Mouse (Mus musculus) ES-E14 (cell line): ENCODE measurements around the gene Plp2. TPM values are rescaled to one million over a fixed set of nuclear protein-coding genes. Genes with fewer than 3 reads are reported as not detected.

Experiments used
- DNase-seq: peaks from one replicate; pipeline ENCODE4 v3.0.0-alpha.2; 2013; ENCODE audit warnings: low read depth, low spot score
- H3K27ac ChIP-seq: 2 replicates; pipeline ENCODE4 v1.5.1; 2012; ENCODE audit warnings: low read depth, mild to moderate bottlenecking, low read length, moderate library complexity, mixed read lengths; ENCODE audit not compliant: poor library complexity, insufficient read depth, severe bottlenecking
- H3K36me3 ChIP-seq: 2 replicates; pipeline ENCODE4 v1.6.1; 2012; ENCODE audit warnings: mild to moderate bottlenecking, low read length, moderate library complexity, mixed read lengths; ENCODE audit not compliant: control insufficient read depth, poor library complexity, insufficient read depth, severe bottlenecking
- H3K4me1 ChIP-seq, 2 experiments: fragments of 150-350 bp in 1 of 2; sonication (generic) in 1 of 2; 2 replicates each; pipeline ENCODE4 v1.6.1; 2012; ENCODE audit warnings: low read length in 2 of 2, mild to moderate bottlenecking in 1 of 2, mixed read lengths in 1 of 2; ENCODE audit not compliant: control insufficient read depth in 2 of 2, insufficient read depth in 2 of 2, poor library complexity in 1 of 2
- H3K4me3 ChIP-seq, 2 experiments: fragments of 150-350 bp in 1 of 2; sonication (generic) in 1 of 2; 2 replicates each; pipeline ENCODE4 v1.5.1; 2012; ENCODE audit warnings: low read length in 2 of 2, low read depth in 1 of 2, mild to moderate bottlenecking in 1 of 2, mixed read lengths in 1 of 2; ENCODE audit not compliant: insufficient read depth in 1 of 2, poor library complexity in 1 of 2, severe bottlenecking in 1 of 2
- H3K9ac ChIP-seq: 2 replicates; pipeline ENCODE4 v1.6.1; 2012; ENCODE audit warnings: low read depth, mild to moderate bottlenecking, low read length, mixed read lengths; ENCODE audit not compliant: poor library complexity, insufficient read depth, severe bottlenecking
- H3K9me3 ChIP-seq: fragments of 150-350 bp; sonication (generic); 2 replicates; pipeline ENCODE4 v1.6.1; 2012; ENCODE audit warnings: low read depth, mild to moderate bottlenecking, low read length; ENCODE audit not compliant: control insufficient read depth, insufficient read depth
- CHD2 ChIP-seq: IDR thresholded peaks from 2 replicates; pipeline ENCODE4 v1.6.1; 2014; ENCODE audit warnings: mild to moderate bottlenecking, low read depth, low read length, inconsistent platforms
- HCFC1 ChIP-seq: IDR thresholded peaks from 2 replicates; pipeline ENCODE4 v1.6.1; 2012; ENCODE audit warnings: low read length, inconsistent platforms, borderline replicate concordance; ENCODE audit not compliant: insufficient read depth
- MAFK ChIP-seq: IDR thresholded peaks from 2 replicates; pipeline ENCODE4 v1.6.1; 2014; ENCODE audit warnings: mild to moderate bottlenecking, low read depth, low read length, inconsistent platforms; ENCODE audit not compliant: insufficient read depth
- ZC3H11A ChIP-seq: IDR thresholded peaks from 2 replicates; pipeline ENCODE4 v1.6.1; 2012; ENCODE audit warnings: low read depth, mild to moderate bottlenecking, inconsistent platforms, low read length, borderline replicate concordance
- ZNF384 ChIP-seq: IDR thresholded peaks from 2 replicates; pipeline ENCODE4 v1.6.1; 2012; ENCODE audit warnings: low read depth, low read length, inconsistent platforms
- in situ Hi-C, 2 experiments: fragments of 600-800 bp; cut with MboI; formaldehyde crosslinking; loops; one replicate each; pipeline ENCODE4 v1.15.1; 2025; ENCODE audit warnings: low sequenced_read_pairs in 2 of 2, inconsistent platforms in 1 of 2; ENCODE audit not compliant: unreplicated experiment in 2 of 2
- total RNA-seq: library from RNA; depleted of rRNA; stranded (reverse); fragments of 300-350 nt; gene quantifications from 2 replicates; pipeline ENCODE4 v1.2.3, GENCODE M21; 2012

The Plp2 gene
- total RNA-seq, 1 experiment: 278 TPM

DNA sequence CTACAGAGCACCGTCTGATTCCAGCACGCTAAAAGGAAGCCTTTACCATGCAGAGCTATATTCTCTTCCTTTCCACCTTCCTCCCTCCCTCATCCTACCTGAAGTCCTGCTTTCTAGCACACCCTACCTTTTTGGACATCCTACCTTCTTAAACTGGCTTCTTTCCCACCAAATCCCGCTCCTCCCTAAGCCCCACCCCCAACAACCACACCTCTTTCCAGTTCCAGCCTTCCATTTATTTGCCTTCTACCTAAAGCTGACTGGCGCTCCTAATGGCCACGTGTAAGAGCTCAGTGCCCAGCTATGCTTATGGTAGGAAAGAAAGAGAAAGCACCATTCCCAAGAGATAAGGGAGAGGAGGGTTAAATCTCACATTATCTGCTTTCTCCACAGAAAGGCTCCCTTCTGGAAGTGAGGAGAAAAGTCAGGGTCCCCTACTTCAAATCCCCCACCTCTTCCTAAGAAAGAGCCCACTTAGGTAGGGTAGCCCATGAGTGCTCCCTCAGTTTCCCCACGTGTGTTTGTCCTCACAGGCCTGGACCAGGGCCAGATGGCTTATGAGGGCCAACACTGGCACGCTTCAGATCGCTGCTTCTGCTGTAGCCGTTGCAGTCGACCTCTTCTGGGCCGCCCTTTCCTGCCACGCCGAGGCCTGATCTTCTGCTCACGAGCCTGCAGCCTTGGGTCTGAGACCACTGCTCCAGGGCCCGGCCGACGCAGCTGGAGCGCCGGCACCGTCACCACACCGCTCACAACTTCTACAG, 5.3 kb downstream of the Plp2 start:
- Histone ChIP-seq H3K36me3 (peaks cover 16% of the 10 kb centered on the region), H3K9me3 (no peaks in the 10 kb centered on the region), H3K27ac (no peak overlapping the region), H3K4me3 (no peak overlapping the region), H3K4me1 (peaks cover 0 to 14% of the 10 kb centered on the region in 2 experiments; a peak in 1 of 4 replicates), H3K9ac (peak overlapping the region; percentile 38; the same call in 1 of the 2 replicates)
- in situ Hi-C loops: no loop called here
- TF ChIP-seq MAFK: no peak
- no peak for TF ChIP-seq CHD2
- TF ChIP-seq HCFC1: no peak
- TF ChIP-seq ZC3H11A: no peak
- TF ChIP-seq ZNF384: no peak
- DNase-seq: no peak

DNA sequence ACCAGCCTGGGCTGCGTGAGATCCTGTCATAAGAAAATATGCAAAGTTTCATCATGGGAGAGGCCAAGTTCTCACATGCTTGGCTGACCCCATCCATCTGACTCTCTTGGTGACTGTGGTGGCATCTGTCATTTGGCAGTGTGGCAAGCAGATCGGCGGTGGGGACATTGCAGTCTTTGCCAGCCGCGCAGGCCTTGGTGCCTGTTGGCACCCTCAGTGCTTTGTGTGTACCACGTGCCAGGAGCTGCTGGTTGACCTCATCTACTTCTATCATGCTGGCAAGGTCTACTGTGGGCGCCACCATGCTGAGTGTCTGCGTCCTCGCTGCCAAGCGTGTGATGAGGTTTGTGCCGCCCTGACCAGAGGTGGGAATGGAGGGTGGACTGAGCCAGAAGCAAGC, 6.4 kb downstream of the Plp2 start:
- Histone ChIP-seq H3K9me3 (no peaks in the 10 kb centered on the region), H3K27ac (no peak overlapping the region), H3K36me3 (peaks cover 16% of the 10 kb centered on the region), H3K4me1 (peaks cover 0 to 14% of the 10 kb centered on the region in 2 experiments; a peak in 1 of 4 replicates), H3K9ac (no peak overlapping the region), H3K4me3 (peak overlapping the region in 1 of 2 experiments; percentile 13; a peak in 1 of 4 replicates)
- no peak for DNase-seq
- in situ Hi-C loops: no loop called here
- TF ChIP-seq ZNF384: no peak
- TF ChIP-seq ZC3H11A: no peak
- no peak for TF ChIP-seq MAFK
- TF ChIP-seq CHD2: no peak
- no peak for TF ChIP-seq HCFC1

DNA sequence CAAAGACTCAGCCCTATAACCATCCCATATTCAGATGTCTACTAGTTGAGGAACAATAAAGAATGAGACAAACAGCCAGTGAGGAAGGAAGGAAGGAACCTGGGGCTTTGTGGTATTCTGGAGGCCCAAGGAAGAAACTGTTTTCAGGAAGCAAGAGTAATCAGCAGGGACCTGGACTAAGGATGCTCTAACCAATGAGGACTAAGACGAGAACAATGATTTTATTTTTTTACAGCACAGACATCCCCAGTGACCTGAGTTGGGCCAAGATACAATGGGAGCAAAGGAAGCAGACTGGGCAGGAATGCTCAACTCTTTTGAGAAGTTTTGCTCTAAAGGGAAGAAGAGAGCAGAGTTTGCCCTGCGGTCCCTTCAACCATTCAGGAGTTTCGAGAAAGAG, 8.3 kb downstream of the Plp2 start:
- peaks cover 6% of the 10 kb centered on the region for H3K36me3 ChIP-seq
- H3K27ac ChIP-seq: no peak overlapping the region
- TF ChIP-seq HCFC1 (no peak), MAFK (no peak), ZNF384 (no peak), ZC3H11A (no peak), CHD2 (no peak)
- no peak overlapping the region for H3K4me3 ChIP-seq
- H3K4me1 ChIP-seq: peaks cover 0 to 18% of the 10 kb centered on the region in 2 experiments; a peak in 2 of 4 replicates
- in situ Hi-C loops: no loop called here
- H3K9ac ChIP-seq: no peak overlapping the region
- no peak for DNase-seq
- no peaks in the 10 kb centered on the region for H3K9me3 ChIP-seq

DNA sequence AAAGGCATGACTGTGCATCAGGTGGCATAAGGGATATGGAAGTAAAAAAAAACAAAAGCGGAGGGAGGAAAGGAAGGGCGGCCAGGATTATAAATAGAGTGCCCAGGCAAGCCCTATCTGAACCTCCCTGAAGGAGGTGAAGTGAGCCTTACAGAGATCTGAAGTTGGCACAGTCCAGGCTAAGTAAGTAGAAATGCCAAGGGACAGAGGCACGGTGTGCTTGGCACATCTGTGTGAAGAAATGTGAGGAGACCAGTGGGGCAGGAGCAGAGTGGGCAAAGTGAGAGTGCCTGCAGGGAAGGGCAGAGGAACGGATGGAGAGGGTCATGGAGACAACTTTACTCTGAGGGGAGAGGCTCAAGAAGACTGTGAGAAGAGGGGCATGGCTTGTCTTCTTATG, 10.1 kb downstream of the Plp2 start:
- Histone ChIP-seq H3K9ac (no peak overlapping the region), H3K27ac (no peak overlapping the region), H3K36me3 (no peaks in the 10 kb centered on the region; the same call in 1 of the 2 replicates), H3K4me1 (peaks cover 0 to 9% of the 10 kb centered on the region in 2 experiments; a peak in 2 of 4 replicates), H3K9me3 (no peaks in the 10 kb centered on the region), H3K4me3 (no peak overlapping the region)
- in situ Hi-C loops: no loop called here
- no peak for DNase-seq
- TF ChIP-seq ZC3H11A (no peak), MAFK (no peak)
